25 mouse cellular contexts compared by ENCODE assay signal in the genomic region with DNA sequence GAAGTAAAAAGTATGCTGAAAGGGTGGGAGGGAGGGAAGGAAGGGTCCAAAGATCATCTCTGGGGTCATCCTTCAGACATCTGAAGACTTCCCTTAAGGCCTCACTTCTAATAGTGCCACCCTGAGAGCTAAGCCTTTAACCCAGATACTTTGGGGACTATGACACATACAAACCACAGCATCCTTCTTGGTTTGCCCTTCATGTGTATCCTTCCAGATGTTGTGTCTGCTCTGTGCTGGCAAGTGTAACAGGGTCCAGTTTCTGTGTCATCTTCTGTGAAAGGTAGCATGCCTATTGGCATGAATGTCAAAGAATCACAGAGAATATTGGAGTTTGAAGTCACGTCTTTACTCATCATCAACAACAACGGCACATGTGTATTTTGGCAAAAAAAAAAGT.
"Had no signal": no experiment of that assay in that cellular context is flagged by ENCODE, and none has a peak within 500 bp of the region (broad histone marks: within the 10 kb centered on the region; RNA-seq: fewer than 3 reads in every experiment).

No protein-coding gene starts in this region.

- H3K4me1 ChIP-seq: heart, embryonic 10.5 days; heart, embryonic 12.5 days; hindbrain, embryonic 10.5 days; hindbrain, embryonic 12.5 days; intestine, embryonic 15.5 days; limb, embryonic 10.5 days; limb, embryonic 12.5 days; liver, embryonic 13.5 days had no signal

- H3K27me3 ChIP-seq: heart, embryonic 12.5 days; hindbrain, embryonic 12.5 days; intestine, embryonic 15.5 days; limb, embryonic 12.5 days; liver, embryonic 13.5 days had no signal

- H3K4me2 ChIP-seq: heart, embryonic 12.5 days; hindbrain, embryonic 12.5 days; hindbrain, embryonic 14.5 days; intestine, embryonic 15.5 days; limb, embryonic 12.5 days; liver, embryonic 11.5 days; liver, embryonic 13.5 days had no signal

- H3K36me3 ChIP-seq: heart, embryonic 10.5 days; heart, embryonic 12.5 days; hindbrain, embryonic 10.5 days; hindbrain, embryonic 12.5 days; intestine, embryonic 15.5 days; limb, embryonic 10.5 days; limb, embryonic 12.5 days; liver, embryonic 13.5 days had no signal

- H3K9me3 ChIP-seq: heart, embryonic 10.5 days; hindbrain, embryonic 10.5 days; hindbrain, embryonic 12.5 days; intestine, embryonic 15.5 days; limb, embryonic 10.5 days; limb, embryonic 12.5 days; liver, embryonic 13.5 days had no signal

- H3K9ac ChIP-seq: heart, embryonic 12.5 days; hindbrain, embryonic 12.5 days; hindbrain, embryonic 14.5 days; intestine, embryonic 15.5 days; limb, embryonic 12.5 days; liver, embryonic 13.5 days had no signal

- H3K4me3 ChIP-seq: heart, embryonic 10.5 days; heart, embryonic 12.5 days; hindbrain, embryonic 10.5 days; hindbrain, embryonic 12.5 days; intestine, embryonic 15.5 days; layer of hippocampus, adult 2 months; left cerebral cortex, adult 2 months; limb, embryonic 10.5 days; limb, embryonic 12.5 days; liver, embryonic 13.5 days had no signal

- DNase-seq: gastrocnemius, postnatal 10 days; gastrocnemius, postnatal 25 days; heart, postnatal 10 days; heart, postnatal 4 days; kidney, adult 18-20 months; kidney, adult 8-10 months; kidney, postnatal 10 days; kidney, postnatal 25 days; kidney, postnatal 4 days; liver; liver, embryonic 13.5 days had no signal

- H3K27ac ChIP-seq: heart, embryonic 10.5 days; hindbrain, embryonic 10.5 days; hindbrain, embryonic 12.5 days; hindbrain, embryonic 14.5 days; intestine, embryonic 15.5 days; layer of hippocampus, adult 2 months; left cerebral cortex, adult 2 months; limb, embryonic 10.5 days; limb, embryonic 12.5 days; liver, embryonic 13.5 days had no signal

- ATAC-seq: hindbrain, embryonic 16.5 days; inflammation-experienced regulatory T-cells, adult 6 months; intestine, embryonic 15.5 days; intestine, postnatal 0 days had no signal
